Mouse (Mus musculus): ENCODE results near the gene Plekhb1. TPM values are rescaled to one million over a fixed set of nuclear protein-coding genes. Genes with fewer than 3 reads are reported as not detected.

The Plekhb1 gene
- total RNA-seq (2022), result 1 to 10 TPM; 3.9 to 6.9 (median 4.8) TPM

DNA sequence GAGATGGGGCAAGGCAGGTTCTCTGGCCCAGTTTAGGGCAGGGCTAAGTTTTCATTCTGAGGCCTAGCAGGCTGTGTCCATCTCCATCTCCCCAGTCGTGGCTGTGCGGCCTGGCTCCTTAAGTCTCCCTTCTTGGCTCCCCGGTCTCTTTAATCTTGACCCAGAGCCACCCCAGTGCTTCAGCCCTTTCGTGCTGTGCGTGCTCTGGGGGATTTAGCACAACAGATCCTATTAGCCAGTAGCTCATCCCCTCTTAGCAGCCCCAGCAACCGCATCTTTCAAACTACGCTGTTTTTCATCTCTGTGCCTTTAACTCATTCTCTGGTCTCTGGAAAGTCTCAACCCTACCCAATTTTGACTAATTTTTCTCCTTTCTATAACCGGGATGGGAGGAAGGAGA lies at the start of gene Plekhb1:
TSS of gene Plekhb1 (minus strand) at position 184 of the 400 bp plus-strand sequence.
- no peak for DNase-seq

GRCm38 (mm10) chr7:100706883-100707480 lies 44.8 kb upstream of the Plekhb1 start:
- DNase-seq, result no peak

DNA sequence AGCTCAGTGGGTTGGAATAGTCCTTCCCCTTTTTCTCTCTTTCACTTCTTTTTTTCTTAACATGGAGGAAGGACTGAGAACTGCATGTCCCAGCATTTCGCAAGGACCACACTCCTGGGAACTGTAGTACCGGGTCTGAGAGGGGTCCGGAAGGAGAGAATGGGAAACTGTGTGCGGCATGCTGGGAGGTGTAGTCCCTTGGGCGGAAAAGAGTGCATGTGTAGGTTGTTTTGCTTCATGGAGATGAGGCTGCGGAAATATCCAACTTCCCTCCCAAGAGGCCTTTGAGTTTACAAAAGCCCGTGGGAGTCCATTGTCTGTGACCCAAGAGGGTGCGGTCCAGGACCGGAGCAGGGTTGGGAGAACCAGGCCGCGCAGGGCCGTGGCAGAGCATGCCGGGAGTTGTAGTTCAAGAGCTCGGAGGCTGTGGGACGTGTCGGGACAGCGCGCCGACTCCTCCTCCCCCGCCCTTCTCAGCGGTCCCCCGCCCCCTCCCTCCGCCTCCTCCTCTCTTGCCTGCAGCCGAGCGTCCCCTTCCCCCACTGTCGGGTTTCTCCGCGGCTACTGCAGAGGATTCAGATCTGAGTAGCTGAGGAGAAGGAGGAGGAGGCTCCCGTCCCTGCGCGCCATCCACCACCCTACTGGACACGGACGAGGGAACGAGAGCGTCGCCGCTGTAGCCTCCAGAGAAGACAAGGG lies 44.1 kb upstream of the Plekhb1 start, which contains the start of gene Fam168a:
TSS of gene Fam168a (plus strand) at position 493 of the 699 bp plus-strand sequence.
- DNase-seq, result peak; percentile 93

- DNase-seq, result peak; percentile 48
Observed at GRCm38 (mm10) chr7:100699771-100700770, 37.9 kb upstream of the Plekhb1 start.

DNA sequence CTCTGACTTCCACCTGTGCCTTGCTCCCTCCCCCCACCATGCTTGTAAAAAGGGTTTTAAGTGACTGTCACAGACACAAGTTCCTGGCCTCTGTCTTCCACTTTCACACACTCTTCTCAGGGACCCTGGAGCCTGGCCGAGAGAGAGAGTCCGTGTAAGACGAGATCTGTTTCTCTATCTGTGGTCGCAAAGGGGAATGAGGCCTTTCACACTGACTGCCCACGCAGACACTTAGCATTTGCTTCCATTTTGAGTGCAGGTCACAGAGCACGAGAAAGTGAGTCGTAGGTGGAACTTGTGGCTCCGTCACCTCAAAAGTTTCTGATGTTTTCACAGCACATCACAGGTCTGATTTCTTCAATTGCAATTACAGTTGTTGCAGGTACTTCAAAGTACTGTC lies 31.0 kb upstream of the Plekhb1 start:
- no peak for DNase-seq

GRCm38 (mm10) chr7:100688471-100688870 lies 26.3 kb upstream of the Plekhb1 start:
- no peak for DNase-seq

GRCm38 (mm10) chr7:100685061-100686030 lies 23.1 kb upstream of the Plekhb1 start:
- peak; percentile 37 for DNase-seq

GRCm38 (mm10) chr7:100684538-100684937 lies 22.3 kb upstream of the Plekhb1 start:
- no peak for DNase-seq

GRCm38 (mm10) chr7:100684081-100684480 lies 21.9 kb upstream of the Plekhb1 start:
- no peak for DNase-seq

DNA sequence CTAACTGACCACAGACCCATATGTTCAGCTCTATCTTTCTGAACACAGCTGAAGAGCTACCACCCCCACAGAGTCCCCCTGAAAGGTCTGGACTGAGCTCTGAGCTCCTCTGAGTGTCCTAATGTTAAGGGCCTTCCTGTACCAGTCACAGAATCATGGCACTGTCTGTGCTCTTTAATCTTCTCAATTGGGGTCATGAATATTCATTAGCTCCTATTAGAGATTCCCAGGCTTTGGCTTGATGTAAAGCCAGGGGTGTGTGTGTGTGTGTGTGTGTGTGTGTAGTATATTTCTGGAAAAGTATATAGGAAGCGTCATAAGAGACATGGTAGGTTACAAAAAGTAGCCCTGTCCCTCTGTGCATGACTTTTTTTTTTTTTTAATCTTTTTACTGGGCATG lies 21.0 kb upstream of the Plekhb1 start:
- no peak for DNase-seq

DNA sequence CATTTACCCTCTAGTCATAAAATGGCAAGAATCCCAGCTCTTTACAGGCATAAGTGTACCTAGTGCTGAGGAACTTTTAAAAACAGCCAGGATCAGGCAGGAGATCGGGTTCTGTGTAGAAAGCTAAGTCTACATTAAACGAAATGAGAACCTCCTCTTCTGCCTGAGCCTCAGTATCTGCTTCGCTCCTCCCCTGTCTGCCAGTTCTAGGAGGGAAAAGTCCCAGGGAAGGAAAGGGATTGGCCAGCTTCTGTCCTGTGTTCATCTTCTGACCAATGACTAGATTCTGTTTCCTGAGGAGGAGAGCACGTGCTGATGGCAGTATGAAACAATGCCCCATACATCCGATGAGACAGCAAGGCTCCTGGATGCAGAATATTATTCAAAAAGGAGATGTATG lies 18.9 kb upstream of the Plekhb1 start:
- no peak for DNase-seq

- DNase-seq, result no peak
Observed at GRCm38 (mm10) chr7:100678948-100679880, 17.0 kb upstream of the Plekhb1 start.

DNA sequence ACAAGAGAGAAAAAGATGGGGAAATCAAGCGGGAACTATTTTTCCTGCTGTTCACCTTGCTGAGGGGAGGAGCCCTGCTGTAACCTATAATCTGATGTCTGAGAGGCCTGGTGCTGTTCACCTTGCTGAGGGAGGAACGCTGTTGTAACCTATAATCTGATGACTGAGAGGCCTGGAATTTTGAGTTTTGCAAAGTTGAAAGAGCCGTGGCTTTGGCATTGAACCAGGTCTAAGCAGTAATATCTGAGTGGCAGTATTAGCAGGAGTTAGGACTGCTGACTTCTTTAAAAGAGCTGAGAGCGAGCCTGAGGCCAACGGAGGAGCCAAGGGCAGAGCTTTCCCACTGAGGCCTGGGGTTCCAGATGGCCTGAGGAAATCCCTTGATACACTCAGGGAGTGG lies 15.8 kb upstream of the Plekhb1 start:
- DNase-seq, result no peak

- no peak for DNase-seq
Observed at GRCm38 (mm10) chr7:100674941-100675340, 12.7 kb upstream of the Plekhb1 start.

DNA sequence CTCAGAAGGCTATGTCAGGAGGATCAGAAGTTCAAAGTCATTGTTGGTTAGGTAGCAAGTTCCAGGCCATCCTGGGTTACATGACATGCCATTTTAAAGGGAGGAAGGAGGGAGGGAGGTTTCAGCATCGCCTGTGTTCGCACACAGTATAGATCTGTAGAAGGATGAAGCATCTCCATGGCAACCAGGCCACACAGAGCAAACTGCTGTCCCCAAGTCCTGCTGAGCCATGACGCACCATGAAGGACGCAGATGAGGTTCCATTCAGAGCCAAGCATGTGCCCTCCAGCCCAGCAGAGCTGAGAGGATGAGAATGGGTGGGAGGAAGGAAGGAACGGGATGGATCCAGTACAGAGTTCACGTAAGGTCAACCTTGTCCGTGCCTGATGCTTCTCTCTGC lies 11.2 kb upstream of the Plekhb1 start:
- no peak for DNase-seq

DNA sequence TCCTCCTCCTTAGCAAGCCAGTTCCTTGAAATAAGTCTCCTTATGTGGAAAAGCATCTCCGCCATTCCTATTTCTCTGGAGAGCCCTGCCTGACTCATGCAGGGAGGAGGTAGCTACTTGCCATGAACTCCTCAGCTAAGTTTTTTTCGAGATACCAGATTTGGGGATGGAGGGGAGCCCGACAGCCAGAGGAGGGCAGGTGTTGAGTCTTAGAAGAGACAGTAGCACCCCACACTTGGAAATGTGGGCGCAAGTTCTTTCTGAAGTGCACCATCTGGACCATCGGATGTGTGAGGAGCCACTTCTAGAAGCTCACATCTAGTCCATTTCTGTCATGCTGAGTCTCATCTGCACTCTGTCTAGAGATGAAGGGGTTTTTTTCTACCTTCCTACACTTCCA lies 8.4 kb upstream of the Plekhb1 start:
- DNase-seq, result no peak

DNA sequence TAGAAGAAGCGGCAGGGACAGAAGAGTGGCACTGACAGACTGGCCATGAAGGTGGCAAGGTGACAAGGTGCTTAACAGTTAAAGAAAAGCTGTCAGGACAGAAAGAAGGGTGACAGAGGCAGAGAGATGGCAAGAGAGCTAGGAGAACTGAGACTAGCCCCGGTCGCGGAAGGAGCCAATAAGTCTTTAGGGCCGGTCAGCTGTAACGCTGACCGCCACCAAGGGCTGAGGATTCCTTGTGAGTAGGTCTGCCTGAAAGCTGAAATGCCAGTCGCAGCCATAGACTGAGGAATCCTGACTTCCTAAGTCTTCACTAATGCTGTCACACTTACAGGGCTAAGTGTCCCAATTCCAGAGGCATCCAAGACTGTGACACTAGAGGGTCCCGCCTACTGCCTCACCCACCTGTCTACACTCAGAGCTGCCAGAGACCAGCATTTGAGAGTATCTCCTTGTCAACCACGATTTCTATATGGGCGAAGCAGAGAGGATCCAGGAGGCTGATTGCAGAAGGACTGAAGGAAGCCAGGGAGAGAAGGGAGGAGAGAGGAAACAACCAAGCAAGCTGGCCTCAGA lies 1.6 kb upstream of the Plekhb1 start:
- no peak for DNase-seq

- peak; percentile 76 for DNase-seq
Observed at GRCm38 (mm10) chr7:100663190-100663589, 976 bp upstream of the Plekhb1 start.

DNA sequence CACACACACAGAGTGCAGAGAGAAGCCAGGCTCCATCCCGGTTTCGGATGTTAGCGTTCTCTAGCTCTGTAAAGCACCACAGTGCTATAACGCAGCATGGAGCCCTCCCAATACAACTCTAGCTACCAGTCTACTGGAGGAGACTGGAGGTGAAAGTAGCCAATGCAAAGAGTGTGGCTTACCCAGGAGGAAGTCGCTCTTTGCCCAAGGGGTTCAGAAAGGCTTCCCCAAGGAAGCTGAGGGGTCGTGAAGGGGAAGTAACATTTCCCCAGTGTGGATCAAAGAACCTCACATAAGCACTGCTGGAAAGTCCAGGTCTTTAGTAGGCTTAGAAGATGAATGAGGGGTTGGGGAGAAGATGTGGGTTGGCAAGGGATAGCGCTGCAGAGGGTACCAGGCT lies 950 bp downstream of the Plekhb1 start:
- DNase-seq, result no peak

GRCm38 (mm10) chr7:100658093-100658578 lies 4.1 kb downstream of the Plekhb1 start:
- no peak for DNase-seq
